Mouse (Mus musculus): Measurements from ENCODE around the gene Epha8. TPM values are rescaled to one million over a fixed set of nuclear protein-coding genes. Genes with fewer than 3 reads are reported as not detected.

Epha8 gene
- total RNA-seq, 2 experiments from 2014 or later: 0.59 to 0.62 TPM

DNA sequence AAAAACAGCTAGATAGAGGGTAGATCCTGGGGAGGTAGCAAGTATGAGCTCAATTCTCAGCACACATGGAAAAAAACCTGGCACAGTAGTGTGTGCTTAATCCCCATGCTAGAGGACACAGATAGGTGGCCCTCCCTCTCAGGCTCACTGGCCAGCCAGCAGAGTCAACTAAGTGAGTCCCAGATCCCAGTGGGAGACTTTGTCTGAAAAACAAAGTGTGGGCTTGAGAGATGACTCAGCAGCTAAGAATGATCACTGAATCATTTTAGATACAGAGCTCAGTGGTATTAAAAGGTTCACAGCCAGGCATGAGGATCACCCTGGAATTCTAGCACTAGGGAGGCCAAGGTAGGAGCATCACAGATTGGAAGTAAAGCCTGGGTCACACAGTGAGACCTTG, 48.8 kb downstream of the Epha8 start:
- DNase-seq (ENCODE audit: low spot score in 2 of 2): no peak

- DNase-seq (ENCODE audit: low spot score in 2 of 2): peak in 1 of 2 experiments; percentile 25
Observed at GRCm38 (mm10) chr4:136907033-136907432, 49.6 kb downstream of the Epha8 start.

- DNase-seq (ENCODE audit: low spot score in 2 of 2): no peak
Observed at GRCm38 (mm10) chr4:136904767-136905539, 51.7 kb downstream of the Epha8 start.

GRCm38 (mm10) chr4:136899154-136899553, 57.5 kb downstream of the Epha8 start:
- DNase-seq (ENCODE audit: low spot score in 2 of 2): no peak

DNA sequence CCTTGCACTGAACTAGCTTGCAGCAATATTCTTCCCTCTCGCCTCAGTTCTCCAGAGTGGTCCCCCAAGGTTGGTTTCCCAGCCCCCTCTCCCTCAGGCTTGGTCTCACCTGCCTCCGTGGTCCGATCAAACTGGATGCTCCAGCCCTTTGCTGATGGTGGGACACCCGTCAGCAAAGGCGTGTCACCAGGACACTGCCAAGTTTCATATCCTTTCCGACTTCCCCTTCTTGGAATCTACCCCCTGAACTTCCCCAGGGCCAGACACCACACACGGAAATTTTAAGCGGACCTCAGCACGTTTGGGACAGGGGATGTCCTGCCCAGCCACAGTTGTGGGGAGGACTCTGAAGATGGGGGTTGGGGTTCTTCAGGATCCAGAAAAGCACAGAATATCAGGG, 58.0 kb downstream of the Epha8 start, which contains the start of gene C1qa:
TSS of gene C1qa (minus strand) at position 167 of the 400 bp plus-strand sequence.
- DNase-seq (ENCODE audit: low spot score in 2 of 2): no peak

- no peak for DNase-seq (ENCODE audit: low spot score in 2 of 2)
Observed at GRCm38 (mm10) chr4:136898084-136898598, 58.5 kb downstream of the Epha8 start.

DNA sequence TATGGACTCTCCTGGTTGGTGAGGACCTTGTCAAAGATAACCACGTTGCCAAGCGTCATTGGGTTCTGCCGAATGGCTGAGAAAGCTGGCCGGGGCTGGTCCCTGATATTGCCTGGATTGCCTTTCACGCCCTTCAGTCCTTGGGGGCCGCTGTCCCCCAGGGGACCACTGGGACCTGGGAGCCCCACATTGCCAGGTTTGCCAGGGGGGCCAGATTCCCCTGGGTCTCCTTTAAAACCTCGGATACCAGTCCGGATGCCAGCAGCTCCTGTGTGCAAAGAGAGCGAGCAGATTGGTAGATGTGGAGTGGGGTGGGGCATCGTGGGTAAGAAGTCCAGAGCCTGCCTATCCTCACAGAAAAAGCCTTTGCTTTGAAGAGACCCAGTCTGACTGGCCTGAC, 60.2 kb downstream of the Epha8 start:
- no peak for DNase-seq (ENCODE audit: low spot score in 2 of 2)

DNA sequence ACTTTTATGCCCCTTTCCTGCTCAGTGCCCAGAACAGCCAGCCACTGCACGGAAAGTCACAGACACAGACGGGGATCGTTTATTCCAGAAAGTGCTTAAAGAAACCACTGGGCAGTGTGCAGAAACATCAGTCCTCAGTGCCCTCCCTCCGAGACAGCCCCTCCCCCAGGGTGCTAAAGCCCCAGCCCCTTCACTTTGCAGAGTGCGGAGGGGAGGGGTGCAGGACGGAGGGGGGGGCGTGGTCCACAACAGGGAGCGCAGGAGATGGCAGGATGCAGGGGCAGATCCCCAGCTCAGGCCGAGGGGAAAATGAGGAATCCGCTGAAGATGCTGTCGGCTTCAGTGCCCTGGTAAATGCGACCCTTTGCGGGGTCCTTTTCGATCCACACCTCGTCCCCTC, 60.8 kb downstream of the Epha8 start:
- DNase-seq (ENCODE audit: low spot score in 2 of 2): no peak

DNA sequence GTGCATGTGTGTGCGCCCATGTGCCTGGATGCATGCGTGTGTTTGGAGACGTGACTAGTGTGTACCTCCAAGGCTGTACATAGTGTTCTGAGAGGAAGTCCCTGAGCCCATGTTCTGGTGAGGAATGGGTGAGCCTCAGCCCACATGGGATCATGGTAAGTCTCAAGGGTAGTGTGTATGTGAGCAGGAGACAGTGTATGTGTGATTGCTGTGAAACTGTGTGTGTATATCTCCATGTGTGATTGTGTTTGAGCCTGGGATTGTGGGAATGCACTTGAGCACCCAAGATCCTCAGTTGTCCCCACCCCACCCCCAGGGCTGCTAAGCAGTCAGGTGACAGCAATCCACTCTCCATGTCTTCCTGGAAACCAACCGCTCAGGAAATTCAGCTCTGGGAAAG, 61.8 kb downstream of the Epha8 start:
- DNase-seq (ENCODE audit: low spot score in 2 of 2): no peak

DNA sequence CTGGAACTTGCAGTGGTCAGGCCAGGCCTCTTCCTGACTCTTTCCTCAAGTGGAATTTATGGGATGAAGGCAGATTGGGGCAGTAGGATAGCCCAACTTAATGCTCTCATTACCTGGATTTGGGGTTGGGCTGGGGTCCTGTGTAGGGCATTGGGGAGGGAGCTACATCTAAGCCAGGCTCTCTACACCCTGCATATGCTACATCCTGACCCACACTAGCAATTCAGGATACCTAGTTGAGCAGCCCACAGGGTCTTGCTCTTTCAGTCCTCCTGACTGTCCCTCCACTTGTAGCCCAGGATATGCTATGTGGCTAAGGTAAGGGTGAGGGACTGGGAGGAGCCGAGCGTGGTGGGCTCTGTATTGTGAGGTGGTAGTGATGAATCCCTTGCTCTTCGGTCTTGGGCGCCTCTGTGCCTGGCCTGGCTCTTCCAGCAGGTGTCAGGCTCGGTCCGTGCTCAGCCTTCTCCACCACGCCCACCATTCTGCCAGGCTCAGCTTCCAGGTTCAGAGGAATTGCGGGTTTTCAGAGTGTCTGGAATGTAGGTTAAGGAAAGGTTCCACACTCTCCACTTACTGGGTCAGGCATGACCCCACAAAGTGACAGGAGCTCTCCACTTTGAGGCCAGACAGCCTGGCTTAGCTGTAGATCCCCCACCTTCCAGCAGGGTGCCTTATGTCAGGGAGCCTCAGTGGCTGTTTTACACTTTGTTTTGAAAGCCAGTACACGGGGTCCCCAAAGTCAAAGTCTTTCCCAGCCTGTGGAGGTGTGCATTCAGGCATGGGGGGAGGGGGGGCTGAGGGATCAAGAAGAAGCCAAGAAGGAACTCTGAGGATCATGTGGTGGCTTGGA, 62.7 kb downstream of the Epha8 start:
- no peak for DNase-seq (ENCODE audit: low spot score in 2 of 2)

GRCm38 (mm10) chr4:136892811-136893210, 63.8 kb downstream of the Epha8 start, which contains the start of gene C1qc:
Gene C1qc (minus strand): TSS chr4:136893065.
- DNase-seq (ENCODE audit: low spot score in 2 of 2): no peak

GRCm38 (mm10) chr4:136892371-136892770, 64.2 kb downstream of the Epha8 start:
- no peak for DNase-seq (ENCODE audit: low spot score in 2 of 2)

- no peak for DNase-seq (ENCODE audit: low spot score in 2 of 2)
Observed at GRCm38 (mm10) chr4:136891115-136891514, 65.5 kb downstream of the Epha8 start.

DNA sequence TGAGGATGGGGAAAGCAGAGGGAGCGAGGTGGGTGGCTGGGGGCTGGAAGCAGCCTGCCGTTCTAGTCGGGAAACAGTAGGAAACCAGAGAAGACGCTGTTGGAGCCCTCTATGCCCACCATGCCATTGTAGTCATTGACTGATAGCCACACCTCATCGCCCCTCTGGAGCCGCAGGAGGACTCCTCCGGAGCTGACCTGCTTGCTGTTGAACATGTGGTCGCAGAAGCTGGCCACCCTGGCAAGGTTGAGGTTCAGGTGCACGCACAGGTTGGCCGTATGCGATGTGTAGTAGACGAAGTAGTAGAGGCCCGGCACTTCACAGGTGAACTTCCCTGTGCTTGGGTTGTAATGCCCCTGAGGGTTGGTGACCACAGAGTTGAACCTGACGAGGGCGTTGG, 66.6 kb downstream of the Epha8 start:
- DNase-seq (ENCODE audit: low spot score in 2 of 2): no peak

GRCm38 (mm10) chr4:136887714-136888113, 68.9 kb downstream of the Epha8 start:
- no peak for DNase-seq (ENCODE audit: low spot score in 2 of 2)

DNA sequence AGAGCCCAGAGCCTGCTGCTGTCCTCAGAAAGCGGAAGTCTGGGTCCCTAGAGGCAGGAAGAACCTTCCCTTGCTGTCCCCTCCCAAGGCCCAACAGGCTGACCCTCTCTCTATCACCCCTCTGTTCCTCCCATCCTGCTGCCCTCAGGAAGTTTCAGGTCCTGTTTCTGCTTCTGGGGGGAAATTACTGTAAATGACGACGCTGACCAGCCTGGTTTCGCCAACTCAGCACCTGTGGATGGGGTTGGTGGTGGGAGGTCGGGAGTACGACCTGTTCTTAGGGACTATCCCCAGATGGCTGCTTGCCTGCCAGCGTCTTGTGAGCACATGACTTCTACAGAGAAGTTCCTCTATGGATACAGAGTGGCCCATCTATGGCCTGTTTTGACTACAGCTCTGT, 70.5 kb downstream of the Epha8 start, which contains the start of gene C1qb:
TSS of gene C1qb (minus strand) at position 87 of the 400 bp plus-strand sequence.
- DNase-seq (ENCODE audit: low spot score in 2 of 2): no peak

Other genes starting within 250 kb of the Epha8 start
- gene Ephb2, start 120.8 kb downstream of the Epha8 start, total RNA-seq (2021): 10 to 100 TPM; 16.9 to 21.2 TPM
- gene C1qb, start 70.6 kb downstream of the Epha8 start, total RNA-seq (2021): 10 to 100 TPM; 47.0 to 59.8 TPM
- gene C1qc, start 63.8 kb downstream of the Epha8 start, total RNA-seq (2021): 10 to 100 TPM; 37.0 to 49.0 TPM
- gene C1qa, start 58.0 kb downstream of the Epha8 start, total RNA-seq (2021): 10 to 100 TPM; 49.1 to 55.4 TPM
- 1 to 10 TPM; 6.6 to 9.9 TPM for gene Zbtb40, start 92.0 kb upstream of the Epha8 start, total RNA-seq (2021)